Mouse (Mus musculus) neutrophil, adult 65 days (primary cell): Measurements from ENCODE around the gene Ppp1r37. TPM values are rescaled to one million over a fixed set of nuclear protein-coding genes. Genes with fewer than 3 reads are reported as not detected.

ENCODE experiments used
- total RNA-seq: library from RNA; stranded (reverse); gene quantifications from 2 replicates; pipeline ENCODE4 v1.2.4, GENCODE M21; 2023

Ppp1r37 gene
- total RNA-seq, result 36.2 and 46.8 TPM in 2 replicates

DNA sequence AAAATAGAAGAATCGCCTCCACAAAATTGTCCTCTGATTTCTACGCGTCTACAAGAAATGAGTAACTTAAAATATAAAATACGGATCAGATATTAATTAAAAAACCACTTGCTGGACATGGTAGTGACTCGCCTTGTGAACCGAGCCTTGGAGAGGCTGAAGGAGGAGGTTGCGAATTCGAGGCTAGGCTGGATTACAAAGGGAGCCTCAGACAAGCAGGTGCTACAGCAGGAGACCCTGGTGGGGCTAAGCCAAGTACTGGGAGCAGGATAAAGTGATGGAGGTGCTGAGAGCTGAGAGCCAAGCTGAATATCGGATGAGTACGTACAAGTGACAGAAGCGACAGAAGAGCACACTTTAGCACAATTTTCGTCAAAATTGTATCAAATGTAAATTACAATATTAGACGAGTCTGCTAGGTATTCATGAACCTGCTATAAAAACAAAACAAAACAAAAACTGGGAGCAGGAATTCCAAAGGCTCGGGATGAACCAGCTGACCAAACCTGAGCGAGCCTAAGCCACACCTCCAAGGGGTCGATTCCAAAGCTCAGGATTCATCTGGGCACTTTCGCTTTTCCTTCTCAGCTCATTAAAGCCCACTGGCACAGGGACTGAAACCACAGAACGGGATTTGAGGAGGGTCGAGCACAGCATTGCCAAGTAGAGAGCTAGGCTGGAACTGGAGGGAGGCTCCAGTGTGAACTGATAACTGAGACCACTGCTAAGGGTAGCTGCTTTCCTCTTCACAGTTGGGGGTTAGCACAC, at the start of gene Ppp1r37:
Ppp1r37 (minus strand) TSS at position 434 of the 768 bp plus-strand sequence.

DNA sequence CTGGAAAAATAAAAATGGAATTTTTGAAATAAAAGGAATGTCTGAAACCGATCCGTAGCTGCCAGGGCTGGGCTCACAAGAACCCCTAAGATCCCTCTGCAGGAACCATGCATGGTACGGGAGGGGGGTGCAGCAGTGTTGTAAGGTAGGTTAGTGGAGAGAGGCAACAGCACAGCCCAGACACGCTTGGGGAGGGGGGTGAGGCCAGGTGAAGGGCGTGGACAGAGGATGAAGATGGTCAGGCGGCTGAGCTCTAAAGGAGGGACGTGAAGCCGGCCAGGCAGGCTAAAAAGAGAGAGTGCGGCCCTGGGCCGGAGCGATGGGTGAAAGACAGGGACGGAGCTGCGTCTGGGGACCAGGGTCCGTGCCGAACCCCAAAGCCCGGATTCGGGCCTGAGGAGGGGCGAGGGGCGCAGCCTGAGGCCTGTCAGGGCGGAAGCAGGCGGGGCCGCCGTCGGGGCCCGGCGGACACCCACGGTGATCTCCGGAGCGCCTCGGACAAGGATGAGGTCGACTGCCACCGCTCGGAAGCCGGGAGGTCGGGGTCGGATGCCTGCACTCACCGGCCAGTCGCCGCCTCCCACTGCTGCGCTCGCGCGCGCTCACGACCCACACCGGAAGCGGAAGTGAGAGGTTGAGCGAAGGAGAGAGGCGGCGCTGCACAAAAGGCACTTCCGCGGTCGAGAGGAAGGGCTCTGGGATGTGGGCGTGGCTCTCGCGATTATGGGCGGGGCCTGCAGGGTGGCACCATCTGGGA, 41.2 kb upstream of the Ppp1r37 start, which contains the start of gene Clasrp:
Clasrp (minus strand) TSS at position 638 of the 757 bp plus-strand sequence.

DNA sequence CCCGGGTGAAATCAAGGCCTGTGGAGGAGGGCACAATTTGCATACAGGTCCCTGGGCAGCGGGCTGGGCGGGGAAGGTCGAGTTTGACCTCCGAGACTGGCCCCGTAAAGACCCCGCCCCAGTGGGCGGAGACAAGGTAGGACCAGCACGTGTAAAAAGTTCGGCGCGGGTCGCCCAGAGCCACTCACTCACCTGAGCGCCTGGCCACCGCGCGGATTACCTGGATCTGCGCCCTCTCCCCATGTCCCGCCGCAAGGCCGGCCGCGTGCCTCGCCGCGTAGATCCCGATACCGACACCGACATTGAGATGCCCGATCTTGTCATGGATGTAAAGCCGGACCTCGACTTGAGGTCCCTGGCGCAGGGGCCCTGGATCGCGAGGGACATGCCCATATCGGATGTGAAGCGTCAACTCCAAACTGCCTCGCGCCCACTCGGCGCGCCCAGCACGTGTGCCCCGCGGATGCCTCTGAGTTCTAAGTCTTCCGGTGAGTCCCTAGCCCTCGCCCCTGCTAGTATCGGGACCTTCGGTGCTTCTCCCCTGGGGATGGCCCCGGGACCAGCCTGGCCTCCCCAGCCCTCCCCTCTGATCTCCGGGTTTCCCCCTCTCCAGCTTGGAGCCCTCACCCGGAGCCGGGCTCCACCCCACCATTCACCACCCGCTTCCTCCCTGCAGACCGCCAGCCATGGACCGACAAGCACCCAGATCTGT, 14.4 kb upstream of the Ppp1r37 start, which contains the start of the genes Zfp296 and Gemin7:
Zfp296 (plus strand) TSS at position 147 of the 712 bp plus-strand sequence.
Gemin7 (minus strand) TSS at position 455 of the 712 bp plus-strand sequence.

DNA sequence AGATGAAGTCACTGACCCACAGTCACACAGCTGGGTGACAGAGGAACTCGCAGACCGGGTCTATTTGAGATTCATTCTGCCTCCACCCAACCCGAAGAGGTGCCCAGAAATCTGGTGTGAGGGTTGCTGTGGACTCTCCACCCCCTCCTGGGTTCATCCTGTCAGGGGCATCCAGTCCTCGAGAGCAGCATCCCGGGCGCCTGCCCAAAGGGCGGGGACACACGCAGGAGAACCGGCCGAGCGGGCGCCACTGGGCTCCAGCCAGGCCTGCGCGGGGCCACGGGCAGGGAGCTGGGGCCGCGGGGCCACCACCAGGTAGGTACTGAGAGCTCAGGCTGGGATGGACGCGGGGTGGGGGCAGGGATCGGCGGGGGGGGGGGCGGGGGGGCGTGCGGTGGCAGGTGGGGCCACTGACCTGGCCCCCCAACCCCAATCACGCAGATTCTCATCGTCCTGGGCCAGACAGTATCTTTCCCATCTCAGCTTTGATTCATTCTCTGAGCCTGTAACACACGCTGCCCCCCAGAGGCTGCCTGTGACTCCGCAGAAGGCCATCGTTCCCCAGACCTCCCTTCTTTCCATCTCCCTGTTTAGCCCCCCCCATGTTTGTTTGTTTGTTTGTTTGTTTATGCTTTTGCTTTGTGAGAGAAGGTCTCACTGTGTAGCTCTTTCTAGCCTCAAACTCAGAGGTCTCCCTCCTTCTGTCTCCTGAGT, 45.1 kb downstream of the Ppp1r37 start, which contains the start of gene Nkpd1:
Nkpd1 (plus strand) TSS at position 187 of the 714 bp plus-strand sequence.

DNA sequence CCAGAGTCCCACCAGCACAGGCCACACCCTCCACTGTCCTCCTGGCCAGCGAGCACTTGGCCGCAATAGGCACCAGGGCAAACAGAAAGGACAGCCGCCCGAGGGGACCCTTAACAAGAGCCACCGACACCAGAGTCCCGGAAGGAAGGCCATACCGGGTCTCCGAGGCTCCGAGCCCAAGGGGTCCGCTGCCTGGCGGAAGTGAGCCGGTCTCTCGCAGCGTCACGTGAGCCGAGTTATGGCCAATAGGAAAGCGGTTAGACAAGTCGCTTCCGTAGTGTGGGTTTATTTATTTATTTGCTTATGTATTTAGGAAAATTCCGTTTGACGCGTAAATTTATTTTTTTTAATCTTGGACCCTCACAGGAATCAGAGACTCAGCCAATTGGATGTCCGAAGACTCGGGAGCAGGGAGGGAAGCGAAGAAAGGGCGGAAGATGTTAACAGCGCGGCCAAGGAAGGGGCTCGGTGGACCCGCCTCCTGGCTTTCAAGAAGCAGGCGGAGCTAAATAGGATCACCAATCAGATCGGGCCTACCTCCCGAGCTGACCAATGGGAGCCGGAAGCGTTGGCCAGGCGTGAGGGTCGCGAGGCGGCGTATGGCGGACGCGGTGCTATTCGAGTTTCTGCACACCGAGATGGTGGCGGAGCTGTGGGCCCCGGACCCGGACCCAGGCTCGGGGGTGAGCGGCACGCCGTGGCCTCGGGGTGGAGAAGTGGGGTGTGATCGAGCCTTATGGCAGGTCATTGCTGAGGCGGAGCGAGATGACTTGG, 54.5 kb downstream of the Ppp1r37 start, which contains the start of the genes Bloc1s3 and Trappc6a:
Bloc1s3 (minus strand) TSS at position 218 of the 774 bp plus-strand sequence.
Trappc6a (plus strand) TSS at position 246 of the 774 bp plus-strand sequence.

Other genes starting within 250 kb of the Ppp1r37 start
- 17.8 and 28.2 TPM in 2 replicates for gene Ercc1, start 218.3 kb downstream of the Ppp1r37 start, total RNA-seq
- 5.3 TPM in 2 replicates for gene Cd3eap, start 203.6 kb downstream of the Ppp1r37 start, total RNA-seq
- 3.0 and 3.8 TPM in 2 replicates for gene Ppp1r13l, start 203.3 kb downstream of the Ppp1r37 start, total RNA-seq
- 15.4 and 19.1 TPM in 2 replicates for gene Ercc2, start 181.1 kb downstream of the Ppp1r37 start, total RNA-seq
- 0.27 TPM in 1 of 2 replicates, not detected in the other for gene Klc3, start 159.0 kb downstream of the Ppp1r37 start, total RNA-seq
- gene Ckm, start 158.3 kb downstream of the Ppp1r37 start, total RNA-seq, result 0.86 and 2.3 TPM in 2 replicates
- 29.7 and 32.2 TPM in 2 replicates for gene Mark4, start 104.3 kb downstream of the Ppp1r37 start, total RNA-seq
- 0.59 and 0.60 TPM in 2 replicates for gene Exoc3l2, start 99.7 kb downstream of the Ppp1r37 start, total RNA-seq
- gene Bloc1s3, start 54.7 kb downstream of the Ppp1r37 start, total RNA-seq, result 9.0 and 9.5 TPM in 2 replicates
- 16.0 and 21.7 TPM in 2 replicates for gene Trappc6a, start 54.7 kb downstream of the Ppp1r37 start, total RNA-seq
- gene Nkpd1, start 45.2 kb downstream of the Ppp1r37 start, total RNA-seq, result not detected in 2 replicates
- 2.4 and 2.6 TPM in 2 replicates for gene Zfp296, start 14.2 kb upstream of the Ppp1r37 start, total RNA-seq
- 43.7 and 47.4 TPM in 2 replicates for gene Gemin7, start 14.5 kb upstream of the Ppp1r37 start, total RNA-seq
- 42.9 and 53.0 TPM in 2 replicates for gene Clasrp, start 41.4 kb upstream of the Ppp1r37 start, total RNA-seq
- gene Relb, start 66.4 kb upstream of the Ppp1r37 start, total RNA-seq, result 36.5 and 42.9 TPM in 2 replicates
- gene Clptm1, start 102.0 kb upstream of the Ppp1r37 start, total RNA-seq, result 48.4 and 60.5 TPM in 2 replicates
- 25.3 and 48.0 TPM in 2 replicates for gene Apoc2, start 114.9 kb upstream of the Ppp1r37 start, total RNA-seq
- gene Gm44805, start 118.3 kb upstream of the Ppp1r37 start, total RNA-seq, result not detected in 2 replicates
- not detected in 2 replicates for gene Apoc4, start 118.4 kb upstream of the Ppp1r37 start, total RNA-seq
- 2.2 TPM in 1 of 2 replicates, not detected in the other for gene Apoc1, start 129.6 kb upstream of the Ppp1r37 start, total RNA-seq
- gene Apoe, start 136.1 kb upstream of the Ppp1r37 start, total RNA-seq, result 21.5 and 32.6 TPM in 2 replicates
- gene Tomm40, start 152.4 kb upstream of the Ppp1r37 start, total RNA-seq, result 20.8 and 22.1 TPM in 2 replicates
- 0.38 TPM in 1 of 2 replicates, not detected in the other for gene Nectin2, start 187.4 kb upstream of the Ppp1r37 start, total RNA-seq
- not detected in 2 replicates for gene Bcam, start 207.9 kb upstream of the Ppp1r37 start, total RNA-seq
- gene Cblc, start 233.7 kb upstream of the Ppp1r37 start, total RNA-seq, result 0.39 TPM in 1 of 2 replicates, not detected in the other